Mouse (Mus musculus) layer of hippocampus, adult 18-20 months (tissue): ENCODE results near the gene Tob1. TPM values are rescaled to one million over a fixed set of nuclear protein-coding genes. Genes with fewer than 3 reads are reported as not detected.
A peak's percentile ranks its signal among the peaks of the same experiment; 100 is the strongest.

Source experiments
- DNase-seq, 2 experiments: peaks; one replicate each; pipeline ENCODE4 v3.0.0; 2022; ENCODE audit warnings: low spot score in 2 of 2
- total RNA-seq, 2 experiments: library from RNA; stranded (reverse); gene quantifications; 2 replicates each; pipeline ENCODE4 v1.2.3; 2021

Gene Tob1
- total RNA-seq, 2 experiments from 2014 or later, result 46.3 to 48.6 TPM

DNA sequence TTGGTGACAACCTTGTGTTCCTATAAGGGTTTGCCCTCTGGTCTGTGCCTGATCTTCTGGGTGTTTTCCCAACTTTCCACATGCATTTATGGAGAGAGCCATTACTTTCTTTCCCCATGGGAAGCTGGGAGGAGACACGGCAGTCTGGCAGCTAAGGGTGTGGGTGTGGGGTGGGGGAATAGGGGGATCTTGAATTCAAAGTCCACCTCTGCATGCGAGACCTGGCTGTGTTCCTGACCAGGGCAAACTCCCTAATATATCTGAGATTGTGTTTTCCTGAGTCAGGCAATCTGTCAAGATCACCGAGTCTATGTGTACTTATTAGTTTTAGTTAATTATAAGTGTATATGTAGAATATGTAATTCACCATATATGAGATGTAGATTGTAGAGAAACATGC, 14.9 kb upstream of the Tob1 start:
- no peak for DNase-seq

DNA sequence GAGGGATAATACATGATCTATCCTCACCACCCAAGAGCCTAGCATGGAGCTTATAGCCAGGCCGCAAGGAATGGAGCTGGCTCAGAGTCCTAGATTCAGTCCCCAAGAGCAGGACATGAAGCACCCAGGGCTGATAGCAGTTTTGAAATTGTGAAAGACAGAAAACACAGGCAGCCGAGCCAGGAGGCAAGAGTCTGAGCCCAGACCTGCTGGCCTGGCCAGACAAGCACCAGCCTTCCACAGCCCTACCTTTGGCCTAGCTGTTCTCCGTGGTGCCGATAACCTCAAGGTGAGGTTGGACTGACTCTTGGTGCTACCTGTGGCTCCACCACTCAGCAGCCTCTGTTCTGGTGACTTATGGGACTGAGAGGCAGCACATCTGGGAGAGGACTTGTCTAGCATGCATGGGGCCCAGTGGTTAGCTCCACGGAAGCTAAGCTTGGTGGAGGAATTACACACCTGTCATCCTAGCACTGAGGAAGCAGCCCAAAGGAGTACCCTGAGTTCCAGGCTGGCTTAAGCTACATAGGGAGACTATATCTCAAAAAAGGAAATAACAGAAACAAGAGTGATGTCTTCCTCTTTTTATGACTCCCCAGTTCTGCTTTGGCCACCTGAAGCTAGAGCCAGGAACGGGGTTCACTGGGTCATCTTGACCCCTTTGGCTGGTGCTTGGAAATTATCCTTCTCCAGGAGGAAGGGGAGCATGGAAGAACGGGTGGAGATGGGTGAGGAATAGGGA, 12.7 kb upstream of the Tob1 start:
- no peak for DNase-seq

DNA sequence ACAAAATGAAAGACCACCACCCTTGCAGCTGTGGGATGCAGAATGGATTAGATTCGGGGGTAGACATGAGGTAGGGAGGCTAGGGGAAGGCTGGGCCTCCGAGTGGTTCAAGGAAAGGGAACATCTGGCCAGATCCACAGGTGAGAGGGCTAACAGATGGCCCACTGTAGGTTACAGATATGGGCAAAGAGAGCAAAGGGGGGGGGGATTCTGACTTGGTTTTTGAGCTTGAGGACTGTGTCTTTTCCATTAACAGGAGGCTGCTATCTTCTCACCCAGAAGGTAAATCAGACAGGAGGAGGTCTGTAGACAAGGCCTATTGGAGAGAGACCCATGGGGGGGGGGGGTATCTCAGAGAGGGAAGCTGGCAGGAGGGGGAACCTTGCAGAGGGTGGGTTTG, 11.5 kb upstream of the Tob1 start:
- DNase-seq, result no peak

GRCm38 (mm10) chr11:94200422-94200821, 10.8 kb upstream of the Tob1 start:
- no peak for DNase-seq

- DNase-seq, result no peak
Measured at GRCm38 (mm10) chr11:94202106-94202505, 9.1 kb upstream of the Tob1 start.

DNA sequence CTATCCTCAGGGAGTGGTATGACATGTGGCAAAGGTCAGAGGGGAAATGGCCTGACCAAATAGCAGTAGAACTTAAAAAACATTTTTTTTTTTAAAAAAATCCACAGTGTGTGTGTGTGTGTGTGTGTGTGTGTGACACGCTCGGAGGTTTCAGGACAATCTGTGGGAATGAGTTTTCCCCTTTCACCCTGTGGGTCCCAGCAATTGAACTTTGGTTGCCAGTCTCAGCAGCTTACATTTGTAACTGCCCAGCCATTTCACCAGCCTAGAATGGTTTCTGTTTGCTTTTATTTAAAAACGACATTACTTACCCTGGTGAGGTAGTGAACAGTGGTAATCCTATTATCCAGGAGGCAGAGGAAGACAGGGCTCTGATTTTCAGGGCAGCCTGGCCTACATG, 8.2 kb upstream of the Tob1 start:
- DNase-seq, result no peak

DNA sequence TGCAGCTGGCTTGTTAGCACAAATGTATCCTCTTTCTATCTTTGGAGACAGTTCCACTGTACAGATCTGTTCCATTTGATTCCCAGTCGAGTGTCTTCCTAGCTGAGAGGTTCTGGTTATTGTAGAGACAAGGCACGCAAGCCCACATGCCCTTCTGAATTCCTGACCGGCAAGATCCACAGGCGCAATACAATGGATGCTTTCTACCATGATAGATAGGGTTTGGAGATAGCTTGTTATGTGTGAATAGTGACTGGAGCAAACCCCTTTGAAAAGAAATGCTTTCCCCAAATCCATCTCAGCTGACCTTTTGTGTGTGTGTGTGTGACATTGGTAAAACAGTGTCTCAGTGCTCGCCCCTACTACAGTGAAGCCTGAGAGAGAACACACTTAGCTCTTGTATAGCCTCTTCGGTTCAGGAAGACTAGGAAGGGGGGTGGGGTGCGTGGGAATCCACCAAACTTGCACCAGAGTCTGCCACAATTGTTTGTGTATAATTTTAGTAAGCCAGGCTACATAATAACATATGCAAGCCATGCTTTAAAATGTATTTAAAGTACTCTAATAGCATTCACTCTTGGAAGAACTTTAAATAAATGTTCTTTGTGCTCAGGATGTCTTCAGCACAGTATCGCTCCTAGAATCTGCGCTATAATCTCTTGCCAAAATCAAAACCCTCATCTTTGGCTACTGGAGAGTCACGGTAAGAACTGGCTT, 4.7 kb upstream of the Tob1 start:
- no peak for DNase-seq

GRCm38 (mm10) chr11:94208811-94209675, 2.2 kb upstream of the Tob1 start:
- DNase-seq, result no peak

DNA sequence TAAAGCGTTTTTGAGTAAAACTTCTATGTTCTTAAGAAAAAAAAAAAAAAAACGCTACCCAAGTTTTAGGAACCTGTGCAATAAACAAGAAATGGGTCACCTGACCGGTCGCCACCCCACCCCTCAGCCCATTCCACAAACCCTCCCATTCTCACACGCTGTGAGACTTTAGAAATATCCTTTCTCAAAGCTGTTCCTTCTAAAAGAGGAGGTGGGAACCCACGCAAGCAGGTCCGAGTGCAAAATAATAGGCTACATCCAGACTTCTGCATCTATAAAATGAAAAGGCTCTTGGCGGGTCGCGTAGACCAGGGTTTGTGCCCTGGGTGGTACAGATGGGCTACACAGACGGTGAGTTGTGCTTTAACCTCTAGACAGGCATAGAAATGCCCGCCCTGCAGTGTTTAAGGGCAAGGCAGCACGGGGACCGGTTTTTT, 1.5 kb upstream of the Tob1 start:
- DNase-seq, result peak in 1 of 2 experiments; percentile 53

GRCm38 (mm10) chr11:94210191-94211086, 815 bp upstream of the Tob1 start:
- peak; percentile 84 to 95 for DNase-seq

GRCm38 (mm10) chr11:94211651-94212488, 616 bp downstream of the Tob1 start:
- peak; percentile 32 to 72 for DNase-seq

- no peak for DNase-seq
Measured at GRCm38 (mm10) chr11:94212489-94212836, 1.2 kb downstream of the Tob1 start.

GRCm38 (mm10) chr11:94212997-94213396, 1.7 kb downstream of the Tob1 start:
- DNase-seq, result no peak

- DNase-seq, result peak in 1 of 2 experiments; percentile 39
Measured at GRCm38 (mm10) chr11:94213735-94214594, 2.7 kb downstream of the Tob1 start.

GRCm38 (mm10) chr11:94215581-94215980, 4.3 kb downstream of the Tob1 start:
- no peak for DNase-seq

DNA sequence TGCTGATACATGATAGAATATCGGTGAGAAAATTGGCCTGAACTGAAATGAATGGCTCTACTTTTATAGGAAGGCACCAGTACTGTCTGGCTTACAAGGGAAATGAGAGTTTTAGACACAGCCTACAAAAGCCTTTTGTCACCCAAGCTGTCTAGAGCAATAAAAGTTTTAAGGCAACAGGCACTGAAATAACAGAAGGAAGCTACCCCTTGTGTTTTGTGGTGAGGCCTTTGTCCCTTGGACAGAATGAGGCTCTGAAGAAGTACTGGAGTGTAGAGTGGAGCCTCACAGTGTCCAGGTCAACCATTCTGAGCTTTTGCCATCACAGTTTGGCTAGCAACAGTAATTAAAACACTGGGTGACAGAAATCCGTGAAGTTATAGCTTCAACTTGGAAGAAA, 5.0 kb downstream of the Tob1 start:
- DNase-seq, result no peak

- DNase-seq, result no peak
Measured at GRCm38 (mm10) chr11:94221257-94221656, 10.0 kb downstream of the Tob1 start.

- no peak for DNase-seq
Measured at GRCm38 (mm10) chr11:94223531-94223930, 12.3 kb downstream of the Tob1 start.

GRCm38 (mm10) chr11:94225985-94226384, 14.7 kb downstream of the Tob1 start:
- peak in 1 of 2 experiments; percentile 73 for DNase-seq
